Mouse (Mus musculus): ENCODE results near the gene Tbcb. TPM values are rescaled to one million over a fixed set of nuclear protein-coding genes. Genes with fewer than 3 reads are reported as not detected.
A peak's percentile ranks its signal among the peaks of the same experiment; 100 is the strongest.

Gene Tbcb
- polyA plus RNA-seq, 1 experiment from 2014 or later, result 34.4 TPM

DNA sequence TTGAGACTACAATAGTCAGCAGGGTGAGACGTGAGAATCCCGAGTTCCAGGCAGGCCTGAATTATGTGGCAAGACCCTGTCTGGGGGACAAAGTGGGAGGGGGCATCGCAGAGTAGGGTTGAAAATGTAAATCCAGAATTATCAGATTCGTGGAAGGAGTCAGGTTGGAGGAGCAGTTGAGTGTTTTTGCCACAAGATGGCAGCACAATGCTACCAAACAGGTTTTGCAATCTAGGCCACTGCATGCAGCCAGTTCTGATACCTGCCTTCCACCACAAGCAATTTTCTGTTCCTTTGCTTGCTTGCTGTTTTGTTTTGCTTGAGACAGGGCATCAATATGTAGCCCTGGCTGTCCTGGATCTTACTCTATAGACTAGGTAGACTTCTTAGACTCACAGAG lies 50.8 kb downstream of the Tbcb start:
- no peak overlapping the region for H3K4me3 ChIP-seq (ENCODE audit: low read depth, low read length)
- H3K4me2 ChIP-seq (ENCODE audit: low read depth, low read length), result no peak overlapping the region
- H3K4me1 ChIP-seq (ENCODE audit: control insufficient read depth, low read depth, low read length), result peaks cover 11% of the 10 kb centered on the region
- H3K36me3 ChIP-seq (ENCODE audit: control insufficient read depth, insufficient read depth), result peaks cover 1% of the 10 kb centered on the region
- 3% methylated on average over 4 of the region's 4 CpGs for WGBS (ENCODE audit: insufficient replicate concordance)
- no peaks in the 10 kb centered on the region for H3K9me3 ChIP-seq (replicated peaks; ENCODE audit: control insufficient read depth, low read length)
- ATAC-seq (ENCODE audit: low read depth), result 0 out of 2 replicates have a peak, but pooled peaks have one; percentile 10
- no peak overlapping the region for H3K27ac ChIP-seq (ENCODE audit: low read length)
- no peaks in the 10 kb centered on the region for H3K27me3 ChIP-seq (ENCODE audit: control insufficient read depth, insufficient read depth, low read depth, low read length)
- H3K9ac ChIP-seq (ENCODE audit: low read depth, low read length), result no peak overlapping the region

- no peaks in the 10 kb centered on the region for H3K36me3 ChIP-seq (ENCODE audit: control insufficient read depth, insufficient read depth)
- no peaks in the 10 kb centered on the region for H3K4me1 ChIP-seq (ENCODE audit: control insufficient read depth, low read depth, low read length)
- ATAC-seq (ENCODE audit: low read depth), result no peak
- no peaks in the 10 kb centered on the region for H3K9me3 ChIP-seq (replicated peaks; ENCODE audit: control insufficient read depth, low read length)
- no peaks in the 10 kb centered on the region for H3K27me3 ChIP-seq (ENCODE audit: control insufficient read depth, insufficient read depth, low read depth, low read length)
- 73% methylated on average over 11 of the region's 11 CpGs for WGBS (ENCODE audit: insufficient replicate concordance)
- no peak overlapping the region for H3K4me3 ChIP-seq (ENCODE audit: low read depth, low read length)
- H3K27ac ChIP-seq (ENCODE audit: low read length), result no peak overlapping the region
- no peak overlapping the region for H3K4me2 ChIP-seq (ENCODE audit: low read depth, low read length)
- no peak overlapping the region for H3K9ac ChIP-seq (ENCODE audit: low read depth, low read length)
Observed at GRCm38 (mm10) chr7:30178256-30178655, 53.8 kb downstream of the Tbcb start.

- 37% methylated on average over 12 of the region's 12 CpGs for WGBS (ENCODE audit: insufficient replicate concordance)
- H3K36me3 ChIP-seq (ENCODE audit: control insufficient read depth, insufficient read depth), result no peaks in the 10 kb centered on the region
- H3K4me2 ChIP-seq (ENCODE audit: low read depth, low read length), result no peak overlapping the region
- H3K9ac ChIP-seq (ENCODE audit: low read depth, low read length), result no peak overlapping the region
- H3K27me3 ChIP-seq (ENCODE audit: control insufficient read depth, insufficient read depth, low read depth, low read length), result no peaks in the 10 kb centered on the region
- no peak overlapping the region for H3K4me3 ChIP-seq (ENCODE audit: low read depth, low read length)
- ATAC-seq (ENCODE audit: low read depth), result no peak
- H3K27ac ChIP-seq (ENCODE audit: low read length), result no peak overlapping the region
- no peaks in the 10 kb centered on the region for H3K9me3 ChIP-seq (replicated peaks; ENCODE audit: control insufficient read depth, low read length)
- no peaks in the 10 kb centered on the region for H3K4me1 ChIP-seq (ENCODE audit: control insufficient read depth, low read depth, low read length)
Observed at GRCm38 (mm10) chr7:30176474-30176873, 55.6 kb downstream of the Tbcb start.

Other genes with a start within 250 kb of the Tbcb start
- 8.1 and 8.2 TPM in 2 replicates for gene Zfp568, start 248.3 kb downstream of the Tbcb start, polyA plus RNA-seq (2015; fragmentation: Nextera tagmentation; extraction: Ambion mirVana)
- 0.28 and 0.34 TPM in 2 replicates for gene Zfp14, start 180.9 kb downstream of the Tbcb start, polyA plus RNA-seq (2015; fragmentation: Nextera tagmentation; extraction: Ambion mirVana)
- 1.2 TPM in 2 replicates for gene Zfp82, start 159.4 kb downstream of the Tbcb start, polyA plus RNA-seq (2015; fragmentation: Nextera tagmentation; extraction: Ambion mirVana)
- gene Gm26920, start 141.9 kb downstream of the Tbcb start, polyA plus RNA-seq (2015; fragmentation: Nextera tagmentation; extraction: Ambion mirVana), result not detected in 2 replicates
- gene Zfp566, start 141.7 kb downstream of the Tbcb start, polyA plus RNA-seq (2015; fragmentation: Nextera tagmentation; extraction: Ambion mirVana), result 1.0 and 1.4 TPM in 2 replicates
- 14.4 and 14.7 TPM in 2 replicates for gene Zfp260, start 137.5 kb downstream of the Tbcb start, polyA plus RNA-seq (2015; fragmentation: Nextera tagmentation; extraction: Ambion mirVana)
- 1.0 and 1.4 TPM in 2 replicates for gene Zfp382, start 110.3 kb downstream of the Tbcb start, polyA plus RNA-seq (2015; fragmentation: Nextera tagmentation; extraction: Ambion mirVana)
- gene Zfp146, start 62.5 kb downstream of the Tbcb start, polyA plus RNA-seq (2015; fragmentation: Nextera tagmentation; extraction: Ambion mirVana), result 3.7 TPM in 2 replicates
- gene Cox7a1, start 48.1 kb downstream of the Tbcb start, polyA plus RNA-seq (2015; fragmentation: Nextera tagmentation; extraction: Ambion mirVana), result 6.6 and 9.1 TPM in 2 replicates
- gene Capns1, start 33.5 kb downstream of the Tbcb start, polyA plus RNA-seq (2015; fragmentation: Nextera tagmentation; extraction: Ambion mirVana), result 29.6 and 30.7 TPM in 2 replicates
- 36.5 and 39.4 TPM in 2 replicates for gene Polr2i, start 324 bp downstream of the Tbcb start, polyA plus RNA-seq (2015; fragmentation: Nextera tagmentation; extraction: Ambion mirVana)
- not detected in 2 replicates for gene Ovol3, start 3.5 kb upstream of the Tbcb start, polyA plus RNA-seq (2015; fragmentation: Nextera tagmentation; extraction: Ambion mirVana)
- 0.11 and 0.19 TPM in 2 replicates for gene Thap8, start 47.8 kb upstream of the Tbcb start, polyA plus RNA-seq (2015; fragmentation: Nextera tagmentation; extraction: Ambion mirVana)
- 6.5 and 7.5 TPM in 2 replicates for gene Wdr62, start 48.1 kb upstream of the Tbcb start, polyA plus RNA-seq (2015; fragmentation: Nextera tagmentation; extraction: Ambion mirVana)
- gene Clip3, start 59.5 kb upstream of the Tbcb start, polyA plus RNA-seq (2015; fragmentation: Nextera tagmentation; extraction: Ambion mirVana), result 0.50 and 0.90 TPM in 2 replicates
- gene Alkbh6, start 76.4 kb upstream of the Tbcb start, polyA plus RNA-seq (2015; fragmentation: Nextera tagmentation; extraction: Ambion mirVana), result 15.8 and 18.0 TPM in 2 replicates
- gene Syne4, start 82.5 kb upstream of the Tbcb start, polyA plus RNA-seq (2015; fragmentation: Nextera tagmentation; extraction: Ambion mirVana), result 17.0 and 22.4 TPM in 2 replicates
- 0.30 and 0.88 TPM in 2 replicates for gene E130208F15Rik, start 89.5 kb upstream of the Tbcb start, polyA plus RNA-seq (2015; fragmentation: Nextera tagmentation; extraction: Ambion mirVana)
- gene Sdhaf1, start 91.6 kb upstream of the Tbcb start, polyA plus RNA-seq (2015; fragmentation: Nextera tagmentation; extraction: Ambion mirVana), result 4.3 and 4.6 TPM in 2 replicates
- gene Lrfn3, start 130.5 kb upstream of the Tbcb start, polyA plus RNA-seq (2015; fragmentation: Nextera tagmentation; extraction: Ambion mirVana), result 2.0 and 2.1 TPM in 2 replicates
- 150 and 154 TPM in 2 replicates for gene Tyrobp, start 181.5 kb upstream of the Tbcb start, polyA plus RNA-seq (2015; fragmentation: Nextera tagmentation; extraction: Ambion mirVana)
- 7.2 and 7.8 TPM in 2 replicates for gene Hcst, start 187.6 kb upstream of the Tbcb start, polyA plus RNA-seq (2015; fragmentation: Nextera tagmentation; extraction: Ambion mirVana)
- gene Nfkbid, start 189.5 kb upstream of the Tbcb start, polyA plus RNA-seq (2015; fragmentation: Nextera tagmentation; extraction: Ambion mirVana), result 1.4 and 1.7 TPM in 2 replicates
- gene Aplp1, start 213.3 kb upstream of the Tbcb start, polyA plus RNA-seq (2015; fragmentation: Nextera tagmentation; extraction: Ambion mirVana), result 4.2 and 4.4 TPM in 2 replicates
- 0.12 and 0.23 TPM in 2 replicates for gene Kirrel2, start 225.4 kb upstream of the Tbcb start, polyA plus RNA-seq (2015; fragmentation: Nextera tagmentation; extraction: Ambion mirVana)
- 0.09 and 0.19 TPM in 2 replicates for gene Nphs1, start 226.0 kb upstream of the Tbcb start, polyA plus RNA-seq (2015; fragmentation: Nextera tagmentation; extraction: Ambion mirVana)